10 mouse cellular contexts compared by ENCODE assay signal in the genomic region with DNA sequence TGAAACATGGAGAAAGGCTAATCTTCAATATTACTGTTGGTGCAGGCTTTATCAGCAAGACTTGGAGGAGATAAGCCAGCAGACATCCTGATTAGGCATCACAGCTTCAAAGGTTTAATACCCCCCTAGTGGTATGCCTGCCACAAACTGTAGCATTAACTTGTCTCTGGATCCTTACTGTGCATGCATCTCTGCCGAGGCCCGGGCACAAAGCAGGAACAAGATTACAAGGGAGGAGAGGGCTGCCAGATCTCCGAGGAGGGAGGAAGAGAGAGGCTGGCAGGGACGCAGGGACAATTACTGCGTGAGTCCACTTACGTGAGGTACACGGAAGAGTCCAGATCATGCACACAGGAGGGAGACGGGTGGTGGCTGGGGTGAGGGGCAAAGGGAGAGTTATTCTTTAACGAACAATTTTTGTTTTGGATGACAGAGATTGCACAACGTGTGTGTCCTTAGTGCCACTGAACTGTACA. TPM values are rescaled to one million over a fixed set of nuclear protein-coding genes. Genes with fewer than 3 reads are reported as not detected.
DNase-seq lines count a peak whose midpoint lies in the region; ATAC-seq lines count a peak whose summit lies in the region.
"Had no signal": no experiment of that assay in that cellular context is flagged by ENCODE, and none has a peak within 500 bp of the region (broad histone marks: within the 10 kb centered on the region; RNA-seq: fewer than 3 reads in every experiment).

No protein-coding gene starts in this region.

- no peak for ATAC-seq in cerebellum, adult (ENCODE audit: insufficient number of reproducible peaks, low FRiP score, low TSS enrichment)
- ATAC-seq in hindbrain, embryonic 16.5 days, result 0 out of 2 replicates have a peak, but pooled peaks have one; percentile 37
- ATAC-seq in midbrain, embryonic 16.5 days, result 0 out of 2 replicates have a peak, but pooled peaks have one; percentile 39
- ATAC-seq: activated CD4-positive, CD25-positive, alpha-beta regulatory T cell, adult 4 months had no signal

- H3K9ac ChIP-seq in hindbrain, embryonic 16.5 days (ENCODE audit: low read depth, low read length), result 0 out of 2 replicates have a peak overlapping the region, but pooled peaks have one; percentile 32
- no peak overlapping the region for H3K9ac ChIP-seq in midbrain, embryonic 16.5 days (ENCODE audit: low read depth, low read length)
- H3K9ac ChIP-seq: lung, embryonic 15.5 days had no signal

- H3K4me1 ChIP-seq in hindbrain, embryonic 16.5 days (ENCODE audit: control insufficient read depth, insufficient read depth, low read depth, low read length), result peaks cover 10% of the 10 kb centered on the region
- peaks cover 13% of the 10 kb centered on the region for H3K4me1 ChIP-seq in midbrain, embryonic 16.5 days (ENCODE audit: control insufficient read depth, insufficient read depth, low read length)

- peak; percentile 54 to 60 for DNase-seq in cerebellum, adult 18-20 months
- peak; percentile 22 to 65 for DNase-seq in kidney, postnatal 25 days
- no peak for DNase-seq in kidney, postnatal 10 days
- no peak for DNase-seq in lung, postnatal 10 days
- DNase-seq in spleen, postnatal 10 days (ENCODE audit: low spot score in 2 of 2), result no peak

- peak overlapping the region; percentile 24; the same call in 1 of the 2 replicates for H3K27ac ChIP-seq in hindbrain, embryonic 16.5 days (ENCODE audit: low read depth, low read length)
- peak overlapping the region; percentile 12; the same call in 1 of the 2 replicates for H3K27ac ChIP-seq in midbrain, embryonic 16.5 days (ENCODE audit: low read length)
- H3K27ac ChIP-seq: lung, embryonic 15.5 days had no signal

- H3K27me3 ChIP-seq in hindbrain, embryonic 16.5 days (replicated peaks; ENCODE audit: control insufficient read depth, insufficient read depth, low read length), result no peaks in the 10 kb centered on the region
- H3K27me3 ChIP-seq in midbrain, embryonic 16.5 days (ENCODE audit: control insufficient read depth, insufficient read depth, low read depth, low read length), result no peaks in the 10 kb centered on the region
- H3K27me3 ChIP-seq: lung, embryonic 15.5 days had no signal

- 49% methylated on average over 10 of the region's 10 CpGs for WGBS in hindbrain, embryonic 16.5 days
- 33% methylated on average over 10 of the region's 10 CpGs for WGBS in midbrain, embryonic 16.5 days

- H3K4me2 ChIP-seq in hindbrain, embryonic 16.5 days (ENCODE audit: low read length), result no peak overlapping the region
- H3K4me2 ChIP-seq in midbrain, embryonic 16.5 days (ENCODE audit: low read length), result no peak overlapping the region
- H3K4me2 ChIP-seq: lung, embryonic 15.5 days had no signal

- H3K9me3 ChIP-seq in hindbrain, embryonic 16.5 days (ENCODE audit: control insufficient read depth, low read length), result no peaks in the 10 kb centered on the region
- no peaks in the 10 kb centered on the region for H3K9me3 ChIP-seq in midbrain, embryonic 16.5 days (replicated peaks; ENCODE audit: control insufficient read depth, low read length, poor library complexity, severe bottlenecking)
- H3K9me3 ChIP-seq: lung, embryonic 15.5 days had no signal

- no peaks in the 10 kb centered on the region for H3K36me3 ChIP-seq in hindbrain, embryonic 16.5 days (ENCODE audit: control insufficient read depth, insufficient read depth, low read length)
- no peaks in the 10 kb centered on the region for H3K36me3 ChIP-seq in midbrain, embryonic 16.5 days (ENCODE audit: control insufficient read depth, insufficient read depth, low read length)
- H3K36me3 ChIP-seq: lung, embryonic 15.5 days had no signal

- H3K4me3 ChIP-seq in hindbrain, embryonic 16.5 days (ENCODE audit: low read length), result no peak overlapping the region
- H3K4me3 ChIP-seq in midbrain, embryonic 16.5 days (ENCODE audit: low read depth, low read length), result no peak overlapping the region
- H3K4me3 ChIP-seq: lung, embryonic 15.5 days had no signal

RNA-seq across cellular contexts. Expression of a gene that starts 21.8 kb away (rescaled TPM):
- polyA plus RNA-seq in hindbrain, embryonic 16.5 days (2015; fragmentation: Nextera tagmentation; extraction: Ambion mirVana), result 15.0 and 18.9 TPM in 2 replicates
- polyA plus RNA-seq in midbrain, embryonic 16.5 days (2015; fragmentation: Nextera tagmentation; extraction: Ambion mirVana), result 17.5 and 22.9 TPM in 2 replicates

RNA-seq across cellular contexts. Expression of a gene that starts 30.4 kb away (rescaled TPM):
- polyA plus RNA-seq in hindbrain, embryonic 16.5 days (2015; fragmentation: Nextera tagmentation; extraction: Ambion mirVana), result 1.8 and 2.4 TPM in 2 replicates
- polyA plus RNA-seq in midbrain, embryonic 16.5 days (2015; fragmentation: Nextera tagmentation; extraction: Ambion mirVana), result 2.1 and 3.2 TPM in 2 replicates

RNA-seq across cellular contexts. Expression of a gene that starts 58.0 kb away (rescaled TPM):
- polyA plus RNA-seq in hindbrain, embryonic 16.5 days (2015; fragmentation: Nextera tagmentation; extraction: Ambion mirVana), result 8.2 and 9.6 TPM in 2 replicates
- 6.8 and 7.5 TPM in 2 replicates for polyA plus RNA-seq in midbrain, embryonic 16.5 days (2015; fragmentation: Nextera tagmentation; extraction: Ambion mirVana)

Comparison
In these comparisons a context has a peak if more than half of its experiments do, and no peak if none do; other contexts are left out.
1. DNase-seq: peak in cerebellum, adult 18-20 months (2 of 2) and kidney, postnatal 25 days (2 of 2); none in kidney, postnatal 10 days (single experiment), lung, postnatal 10 days (single experiment) and spleen, postnatal 10 days (0 of 2).